Mouse (Mus musculus): ENCODE measurements around the gene Cd109. TPM values are rescaled to one million over a fixed set of nuclear protein-coding genes. Genes with fewer than 3 reads are reported as not detected.
A peak's percentile ranks its signal among the peaks of the same experiment; 100 is the strongest.

Gene Cd109
- total RNA-seq, 2 experiments from 2014 or later, result 5.7 to 6.1 TPM

- no peak for DNase-seq
- intact Hi-C loops (cut with DNase I; ENCODE audit: low total_unique reads), result no loop called here
These were observed 16.5 kb downstream of the Cd109 start for GRCm38 (mm10) chr9:78631755-78632434.

GRCm38 (mm10) chr9:78633976-78634375 is 18.6 kb downstream of the Cd109 start:
- intact Hi-C loops (cut with DNase I; ENCODE audit: low total_unique reads), result no loop called here
- DNase-seq, result no peak

- no peak for DNase-seq
- intact Hi-C loops (cut with DNase I; ENCODE audit: low total_unique reads), result no loop called here
These were observed 26.0 kb downstream of the Cd109 start for GRCm38 (mm10) chr9:78641386-78641785.

- peak; percentile 43 for DNase-seq
- intact Hi-C loops (cut with DNase I; ENCODE audit: low total_unique reads), result no loop called here
These were observed 30.8 kb downstream of the Cd109 start for GRCm38 (mm10) chr9:78646008-78646777.

- DNase-seq, result no peak
- intact Hi-C loops (cut with DNase I; ENCODE audit: low total_unique reads), result no loop called here
These were observed 33.3 kb downstream of the Cd109 start for GRCm38 (mm10) chr9:78648641-78649040.

GRCm38 (mm10) chr9:78649398-78649797 is 34.1 kb downstream of the Cd109 start:
- no peak for DNase-seq
- intact Hi-C loops (cut with DNase I; ENCODE audit: low total_unique reads), result no loop called here

GRCm38 (mm10) chr9:78657564-78657963 is 42.2 kb downstream of the Cd109 start:
- intact Hi-C loops (cut with DNase I; ENCODE audit: low total_unique reads), result no loop called here

GRCm38 (mm10) chr9:78671446-78671985 is 56.2 kb downstream of the Cd109 start:
- DNase-seq, result no peak
- intact Hi-C loops (cut with DNase I; ENCODE audit: low total_unique reads), result no loop called here

More at GRCm38 (mm10) chr9:78657564-78657963, 42.2 kb downstream of the Cd109 start:
- DNase-seq, result no peak

- intact Hi-C loops (cut with DNase I; ENCODE audit: low total_unique reads), result no loop called here
These were observed 85.3 kb downstream of the Cd109 start for GRCm38 (mm10) chr9:78700691-78701090.

GRCm38 (mm10) chr9:78702509-78703239 is 87.3 kb downstream of the Cd109 start:
- intact Hi-C loops (cut with DNase I; ENCODE audit: low total_unique reads), result no loop called here

More at GRCm38 (mm10) chr9:78700691-78701090, 85.3 kb downstream of the Cd109 start:
- DNase-seq, result peak; percentile 48

GRCm38 (mm10) chr9:78720888-78721798 is 105.8 kb downstream of the Cd109 start:
- intact Hi-C loops (cut with DNase I; ENCODE audit: low total_unique reads), result no loop called here
- DNase-seq, result no peak

More at GRCm38 (mm10) chr9:78702509-78703239, 87.3 kb downstream of the Cd109 start:
- DNase-seq, result no peak

GRCm38 (mm10) chr9:78731931-78732330 is 116.6 kb downstream of the Cd109 start:
- intact Hi-C loops (cut with DNase I; ENCODE audit: low total_unique reads), result no loop called here

GRCm38 (mm10) chr9:78735519-78735918 is 120.2 kb downstream of the Cd109 start:
- intact Hi-C loops (cut with DNase I; ENCODE audit: low total_unique reads), result no loop called here
- DNase-seq, result no peak

More at GRCm38 (mm10) chr9:78731931-78732330, 116.6 kb downstream of the Cd109 start:
- no peak for DNase-seq

GRCm38 (mm10) chr9:78742012-78742411 is 126.7 kb downstream of the Cd109 start:
- intact Hi-C loops (cut with DNase I; ENCODE audit: low total_unique reads), result no loop called here
- DNase-seq, result no peak

- DNase-seq, result peak; percentile 68
- intact Hi-C loops (cut with DNase I; ENCODE audit: low total_unique reads), result no loop called here
These were observed 134.9 kb downstream of the Cd109 start for GRCm38 (mm10) chr9:78750246-78750645.
